In genomic region chr4:10459603-10460002, GRCm38 (mm10) we compare ENCODE assay signal across 30 mouse cellular contexts.
"Had no signal": no experiment of that assay in that cellular context is flagged by ENCODE, and none has a peak within 500 bp of the region (broad histone marks: within the 10 kb centered on the region; RNA-seq: fewer than 3 reads in every experiment).

No protein-coding gene starts in this region.

- H3K27me3 ChIP-seq: heart, embryonic 12.5 days; heart, embryonic 13.5 days; heart, embryonic 15.5 days; hindbrain, embryonic 12.5 days; hindbrain, embryonic 13.5 days; hindbrain, embryonic 15.5 days; intestine, embryonic 15.5 days; kidney, embryonic 15.5 days had no signal

- H3K9ac ChIP-seq: heart, embryonic 12.5 days; heart, embryonic 13.5 days; heart, embryonic 15.5 days; hindbrain, embryonic 12.5 days; hindbrain, embryonic 13.5 days; hindbrain, embryonic 14.5 days; hindbrain, embryonic 15.5 days; intestine, embryonic 15.5 days; kidney, embryonic 15.5 days had no signal

- H3K4me1 ChIP-seq: heart, embryonic 10.5 days; heart, embryonic 12.5 days; heart, embryonic 13.5 days; heart, embryonic 15.5 days; hindbrain, embryonic 10.5 days; hindbrain, embryonic 12.5 days; hindbrain, embryonic 13.5 days; hindbrain, embryonic 15.5 days; intestine, embryonic 15.5 days; kidney, embryonic 15.5 days had no signal

- H3K36me3 ChIP-seq: heart, embryonic 10.5 days; heart, embryonic 12.5 days; heart, embryonic 13.5 days; heart, embryonic 15.5 days; hindbrain, embryonic 10.5 days; hindbrain, embryonic 12.5 days; hindbrain, embryonic 13.5 days; hindbrain, embryonic 15.5 days; intestine, embryonic 15.5 days; kidney, embryonic 15.5 days had no signal

- H3K4me3 ChIP-seq: heart, embryonic 10.5 days; heart, embryonic 12.5 days; heart, embryonic 13.5 days; heart, embryonic 15.5 days; hindbrain, embryonic 10.5 days; hindbrain, embryonic 12.5 days; hindbrain, embryonic 13.5 days; hindbrain, embryonic 15.5 days; intestine, embryonic 15.5 days; kidney, embryonic 15.5 days; layer of hippocampus, adult 2 months had no signal

- H3K27ac ChIP-seq: heart, embryonic 10.5 days; heart, embryonic 13.5 days; heart, embryonic 15.5 days; hindbrain, embryonic 10.5 days; hindbrain, embryonic 12.5 days; hindbrain, embryonic 13.5 days; hindbrain, embryonic 14.5 days; hindbrain, embryonic 15.5 days; hindbrain, postnatal 0 days; intestine, embryonic 15.5 days; kidney, embryonic 15.5 days; kidney, postnatal 0 days; layer of hippocampus, adult 2 months had no signal

- DNase-seq: heart, postnatal 10 days; heart, postnatal 14 days; heart, postnatal 36 days; heart, postnatal 4 days; kidney, adult 11 months; kidney, adult 18-20 months; kidney, adult 2 months; kidney, adult 8-10 months; kidney, adult 9 months; kidney, postnatal 10 days; kidney, postnatal 14 days; kidney, postnatal 25 days; kidney, postnatal 36 days; kidney, postnatal 4 days; layer of hippocampus, adult 9-11 months; layer of hippocampus, postnatal 36 days had no signal
